Comparison of ENCODE assay signal across 31 mouse cellular contexts in the genomic region with DNA sequence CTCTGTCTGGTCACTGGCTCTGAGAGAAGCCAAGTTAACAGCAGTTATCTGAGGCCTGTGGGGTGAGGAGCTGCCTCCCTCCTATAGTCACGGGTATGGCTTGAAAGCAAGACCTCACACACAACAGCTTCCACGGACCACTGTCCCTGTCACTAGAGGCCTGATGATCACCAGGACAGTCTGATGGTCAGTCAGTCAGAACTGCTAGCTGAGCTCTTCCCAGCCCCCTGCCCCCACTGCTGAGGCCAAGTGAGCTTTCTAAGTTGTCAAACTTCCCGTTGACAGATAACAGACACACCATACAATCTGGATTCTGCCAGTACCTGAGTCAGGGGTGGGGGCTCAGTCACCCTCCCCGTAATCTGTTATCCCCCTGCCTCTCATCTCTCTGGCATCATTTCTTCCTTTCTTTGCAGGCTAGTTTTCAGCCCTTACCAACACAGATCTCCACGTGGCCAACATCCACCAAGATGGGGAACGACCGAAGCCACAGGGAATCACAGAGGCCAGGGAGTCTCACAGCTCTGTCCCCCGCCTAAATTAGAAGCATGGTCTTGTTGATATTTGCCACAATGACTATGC.
DNase-seq lines count a peak whose midpoint lies in the region; ATAC-seq lines count a peak whose summit lies in the region.
"Had no signal": no experiment of that assay in that cellular context is flagged by ENCODE, and none has a peak within 500 bp of the region (broad histone marks: within the 10 kb centered on the region; RNA-seq: fewer than 3 reads in every experiment).

No protein-coding gene starts in this region.

- no peaks in the 10 kb centered on the region for H3K27me3 ChIP-seq in hindbrain, embryonic 10.5 days (ENCODE audit: insufficient read depth, poor library complexity, severe bottlenecking)
- no peaks in the 10 kb centered on the region for H3K27me3 ChIP-seq in hindbrain, embryonic 16.5 days (replicated peaks; ENCODE audit: control insufficient read depth, insufficient read depth, low read length)
- H3K27me3 ChIP-seq in embryonic facial prominence, embryonic 10.5 days (replicated peaks; ENCODE audit: low read depth, poor library complexity, severe bottlenecking), result no peaks in the 10 kb centered on the region; the same call in 1 of the 2 replicates
- H3K27me3 ChIP-seq in liver, embryonic 12.5 days (replicated peaks), result no peaks in the 10 kb centered on the region
- no peaks in the 10 kb centered on the region for H3K27me3 ChIP-seq in forebrain, embryonic 16.5 days (replicated peaks; ENCODE audit: control insufficient read depth, insufficient read depth, low read length)
- H3K27me3 ChIP-seq: forebrain, embryonic 13.5 days; hindbrain, embryonic 15.5 days; limb, embryonic 13.5 days; neural tube, embryonic 15.5 days had no signal

- no peaks in the 10 kb centered on the region for H3K36me3 ChIP-seq in hindbrain, embryonic 10.5 days
- no peaks in the 10 kb centered on the region for H3K36me3 ChIP-seq in hindbrain, embryonic 16.5 days (ENCODE audit: control insufficient read depth, insufficient read depth, low read length)
- H3K36me3 ChIP-seq in embryonic facial prominence, embryonic 10.5 days (replicated peaks), result no peaks in the 10 kb centered on the region
- no peaks in the 10 kb centered on the region for H3K36me3 ChIP-seq in liver, embryonic 12.5 days
- no peaks in the 10 kb centered on the region for H3K36me3 ChIP-seq in forebrain, embryonic 16.5 days (ENCODE audit: control insufficient read depth, insufficient read depth)
- H3K36me3 ChIP-seq: hindbrain, embryonic 15.5 days; limb, embryonic 13.5 days; neural tube, embryonic 15.5 days had no signal

- H3K4me3 ChIP-seq in hindbrain, embryonic 10.5 days, result no peak overlapping the region
- no peak overlapping the region for H3K4me3 ChIP-seq in hindbrain, embryonic 16.5 days (ENCODE audit: low read length)
- H3K4me3 ChIP-seq in embryonic facial prominence, embryonic 10.5 days, result no peak overlapping the region
- no peak overlapping the region for H3K4me3 ChIP-seq in liver, embryonic 12.5 days
- H3K4me3 ChIP-seq in forebrain, embryonic 16.5 days (replicated peaks; ENCODE audit: low read length), result no peak overlapping the region
- H3K4me3 ChIP-seq: forebrain, embryonic 13.5 days; hindbrain, embryonic 15.5 days; limb, embryonic 13.5 days; neural tube, embryonic 15.5 days had no signal

- WGBS in hindbrain, embryonic 10.5 days, result 79% methylated on average over 8 of the region's 8 CpGs
- WGBS in hindbrain, embryonic 16.5 days, result 82% methylated on average over 8 of the region's 8 CpGs
- WGBS in embryonic facial prominence, embryonic 10.5 days, result 83% methylated on average over 8 of the region's 8 CpGs
- 19% methylated on average over 8 of the region's 8 CpGs for WGBS in liver, embryonic 12.5 days (ENCODE audit: insufficient replicate concordance)
- 82% methylated on average over 8 of the region's 8 CpGs for WGBS in forebrain, embryonic 16.5 days

- peaks cover 35% of the 10 kb centered on the region for H3K4me1 ChIP-seq in hindbrain, embryonic 10.5 days (replicated peaks)
- no peaks in the 10 kb centered on the region for H3K4me1 ChIP-seq in hindbrain, embryonic 16.5 days (ENCODE audit: control insufficient read depth, insufficient read depth, low read depth, low read length)
- peaks cover 12% of the 10 kb centered on the region for H3K4me1 ChIP-seq in embryonic facial prominence, embryonic 10.5 days
- peaks cover 88% of the 10 kb centered on the region for H3K4me1 ChIP-seq in liver, embryonic 12.5 days
- H3K4me1 ChIP-seq in forebrain, embryonic 16.5 days (replicated peaks; ENCODE audit: control insufficient read depth, insufficient read depth, low read length), result peaks cover 8% of the 10 kb centered on the region
- H3K4me1 ChIP-seq: hindbrain, embryonic 15.5 days; limb, embryonic 13.5 days; neural tube, embryonic 15.5 days had no signal

- H3K9ac ChIP-seq in hindbrain, embryonic 16.5 days (ENCODE audit: low read depth, low read length), result no peak overlapping the region
- peak overlapping the region; percentile 15; the same call in 1 of the 2 replicates for H3K9ac ChIP-seq in liver, embryonic 12.5 days
- H3K9ac ChIP-seq in forebrain, embryonic 16.5 days (replicated peaks; ENCODE audit: low read depth, low read length), result no peak overlapping the region
- H3K9ac ChIP-seq: forebrain, embryonic 13.5 days; hindbrain, embryonic 15.5 days; limb, embryonic 13.5 days; neural tube, embryonic 15.5 days had no signal

- no peak for ATAC-seq in hindbrain, embryonic 16.5 days
- no peak; the same call in 1 of the 2 replicates for ATAC-seq in liver, embryonic 12.5 days
- ATAC-seq in forebrain, embryonic 16.5 days, result no peak
- ATAC-seq: activated CD4-positive, CD25-positive, alpha-beta regulatory T cell, adult 4 months; forebrain, embryonic 13.5 days; lung, postnatal 0 days had no signal

- H3K4me2 ChIP-seq in hindbrain, embryonic 16.5 days (ENCODE audit: low read length), result no peak overlapping the region
- no peak overlapping the region for H3K4me2 ChIP-seq in liver, embryonic 12.5 days
- no peak overlapping the region for H3K4me2 ChIP-seq in forebrain, embryonic 16.5 days (ENCODE audit: low read length)
- H3K4me2 ChIP-seq: forebrain, embryonic 13.5 days; hindbrain, embryonic 15.5 days; limb, embryonic 13.5 days; neural tube, embryonic 15.5 days had no signal

- DNase-seq in hindbrain, embryonic 10.5 days (ENCODE audit: low spot score), result no peak
- DNase-seq in embryonic facial prominence, embryonic 10.5 days (ENCODE audit: low spot score), result no peak
- peak; percentile 40 for DNase-seq in yolk sac, embryonic 10.5 days (ENCODE audit: low spot score)
- DNase-seq: adrenal gland, adult 2 months; adrenal gland, postnatal 36 days; B cell, adult 2 months; cerebellum, adult 18-20 months; cerebellum, postnatal 25 days; gastrocnemius, postnatal 25 days; heart, adult 11 months; kidney, adult 8-10 months; kidney, postnatal 4 days; lung, adult 18-20 months; lung, postnatal 4 days; midbrain, embryonic 14.5 days; retina, postnatal 1 day; right cerebral cortex, postnatal 25 days; spleen, adult 18-20 months; thymus, adult 2 months; thymus, postnatal 36 days had no signal

- H3K9me3 ChIP-seq in hindbrain, embryonic 10.5 days, result no peaks in the 10 kb centered on the region
- H3K9me3 ChIP-seq in hindbrain, embryonic 16.5 days (ENCODE audit: control insufficient read depth, low read length), result no peaks in the 10 kb centered on the region
- no peaks in the 10 kb centered on the region for H3K9me3 ChIP-seq in embryonic facial prominence, embryonic 10.5 days
- H3K9me3 ChIP-seq in liver, embryonic 12.5 days (replicated peaks), result no peaks in the 10 kb centered on the region
- no peaks in the 10 kb centered on the region for H3K9me3 ChIP-seq in forebrain, embryonic 16.5 days (ENCODE audit: control insufficient read depth, low read length)
- H3K9me3 ChIP-seq: forebrain, embryonic 13.5 days; hindbrain, embryonic 15.5 days; limb, embryonic 13.5 days; neural tube, embryonic 15.5 days had no signal

- 0 out of 2 replicates have a peak overlapping the region, but pooled peaks have one; percentile 40 for H3K27ac ChIP-seq in hindbrain, embryonic 10.5 days
- no peak overlapping the region for H3K27ac ChIP-seq in hindbrain, embryonic 16.5 days (ENCODE audit: low read depth, low read length)
- 0 out of 2 replicates have a peak overlapping the region, but pooled peaks have one; percentile 10 for H3K27ac ChIP-seq in embryonic facial prominence, embryonic 10.5 days (replicated peaks)
- H3K27ac ChIP-seq in liver, embryonic 12.5 days, result peak overlapping the region; percentile 73
- no peak overlapping the region for H3K27ac ChIP-seq in forebrain, embryonic 16.5 days (ENCODE audit: low read length)
- H3K27ac ChIP-seq: forebrain, embryonic 13.5 days; hindbrain, embryonic 15.5 days; kidney, postnatal 0 days; limb, embryonic 13.5 days; neural tube, embryonic 15.5 days; stomach, postnatal 0 days had no signal

Comparison
In these comparisons a context has a peak if more than half of its experiments do, and no peak if none do; other contexts are left out.
1. H3K27ac ChIP-seq: peak in hindbrain, embryonic 10.5 days (single experiment), embryonic facial prominence, embryonic 10.5 days (single experiment) and liver, embryonic 12.5 days (single experiment); none in hindbrain, embryonic 16.5 days (single experiment) and forebrain, embryonic 16.5 days (single experiment).